Mouse (Mus musculus): ENCODE measurements at regions not wholly inside any gene's neighbourhood (a gene's known extent, or its start where the extent isn't known, plus 50 kb on each side); places are given as distances from the start of the nearest gene placed in this dataset.

DNA sequence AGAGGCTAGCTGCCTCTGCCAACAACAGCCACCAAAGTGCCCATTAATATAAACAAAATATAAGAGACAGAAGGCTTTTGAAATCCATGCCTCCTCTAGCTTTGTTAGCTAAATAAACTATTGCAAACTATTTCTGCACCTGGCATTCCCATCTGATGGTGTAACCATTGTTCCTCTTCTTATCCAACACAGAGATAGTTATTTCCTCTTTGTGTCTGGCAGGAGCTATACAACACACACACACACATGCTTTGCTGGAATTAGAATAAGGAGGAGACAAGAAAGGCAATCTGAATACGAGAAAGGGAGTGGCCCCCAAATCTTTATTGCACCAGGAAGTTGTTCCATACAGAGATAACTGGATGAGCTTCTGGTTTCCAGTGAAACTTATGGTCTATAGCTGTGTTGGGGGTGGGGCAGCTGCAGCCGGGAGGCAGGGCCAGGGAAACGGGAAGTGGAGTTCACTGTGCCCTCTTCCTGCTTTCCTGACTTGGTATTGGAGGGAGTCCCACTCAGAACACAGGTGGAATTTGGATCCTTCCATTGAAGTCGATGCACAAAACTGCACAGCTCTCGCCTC, 64.0 kb upstream of the Zdhhc17 start:
- no peak for DNase-seq

DNA sequence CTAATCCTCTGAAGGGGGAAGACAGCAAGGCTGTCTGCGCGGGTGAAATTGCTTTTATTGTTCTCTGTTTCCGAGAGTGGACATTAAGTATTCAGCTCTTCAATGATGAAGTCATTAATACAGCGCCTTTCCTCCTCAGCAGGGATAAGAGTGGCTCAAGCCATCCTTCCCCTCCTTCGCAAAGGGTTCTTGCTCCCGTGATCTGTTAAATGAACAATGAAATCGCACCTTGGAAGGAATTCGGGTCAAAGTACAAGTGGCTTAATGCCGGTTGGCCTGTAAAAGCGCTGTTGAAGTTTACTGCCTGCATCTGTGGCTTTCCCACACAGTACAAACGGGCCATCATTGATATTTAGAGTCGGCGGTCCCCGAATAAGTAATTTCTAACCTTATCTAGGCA, 63.3 kb upstream of the Zdhhc17 start:
- DNase-seq: no peak

DNA sequence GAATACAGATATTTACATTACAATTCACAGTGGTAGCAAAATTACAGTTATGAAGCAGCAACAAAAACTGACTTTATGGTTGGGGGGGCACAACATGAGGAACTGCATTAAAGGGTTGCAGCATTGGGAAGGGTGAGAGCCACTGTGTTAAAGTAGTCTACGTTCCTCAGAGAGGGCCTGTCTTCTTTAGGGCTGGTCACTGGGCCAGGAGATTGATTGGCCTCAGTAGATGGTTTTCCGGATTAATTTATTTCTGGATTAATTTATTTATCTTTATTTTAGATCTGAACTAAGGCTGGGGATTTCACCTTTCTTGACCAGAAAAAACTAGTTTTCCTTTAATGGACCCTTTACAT, 62.6 kb upstream of the Zdhhc17 start:
- no peak for DNase-seq

DNA sequence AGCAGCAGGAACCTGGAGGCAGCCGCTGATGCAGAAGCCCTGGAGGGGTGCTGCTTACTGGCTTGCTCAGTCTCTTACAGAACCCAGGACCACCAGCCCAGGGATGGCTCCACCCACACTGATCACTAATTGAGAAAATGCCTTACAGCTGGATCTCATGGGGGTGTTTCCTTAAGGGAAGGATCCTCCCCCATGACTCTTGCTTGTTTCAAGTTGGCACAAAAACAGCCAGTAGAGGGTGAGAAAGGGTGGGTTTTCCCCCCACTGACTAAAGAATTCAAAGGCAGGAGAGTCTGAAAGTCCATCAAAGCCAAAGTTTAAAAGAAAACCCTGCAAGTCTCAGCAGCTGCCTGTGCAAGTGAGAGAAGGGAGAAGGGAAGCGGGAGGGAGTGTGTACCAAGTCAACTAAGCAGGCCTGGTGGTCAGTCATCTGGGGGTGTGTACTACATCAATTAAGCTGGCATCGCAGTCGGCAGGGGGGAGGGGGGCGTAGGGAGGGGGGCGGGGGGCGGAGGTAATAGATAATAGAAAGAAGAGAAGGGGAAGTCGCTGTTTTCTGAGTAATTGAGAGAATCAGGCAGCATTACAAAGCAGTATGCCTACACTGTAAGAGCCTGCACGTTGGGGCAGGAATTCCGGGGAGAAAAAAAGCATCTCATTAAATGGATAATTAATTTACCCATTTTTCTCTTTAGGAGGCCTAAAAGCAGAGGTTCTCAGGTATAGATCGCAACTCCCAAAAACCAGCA, 62.0 kb upstream of the Zdhhc17 start:
- no peak for DNase-seq

DNA sequence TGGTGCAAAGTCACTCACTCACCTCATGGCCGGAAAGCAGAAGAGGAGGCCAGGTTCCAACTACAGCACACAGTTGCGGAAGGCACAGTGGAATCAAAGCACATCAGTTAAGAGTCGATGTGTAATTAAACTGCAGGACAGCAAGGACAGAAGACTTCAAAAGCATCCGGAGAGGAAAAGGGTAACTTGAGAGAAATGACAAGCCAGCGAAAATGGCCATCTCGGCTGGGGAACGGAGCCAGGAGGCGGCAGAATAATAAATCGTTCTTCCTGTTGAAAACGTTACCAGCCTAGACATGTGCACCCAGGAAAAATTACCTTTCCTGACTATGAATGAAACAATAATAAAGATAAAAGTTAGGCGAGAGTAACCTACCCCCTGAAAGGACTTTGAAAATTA, 56.2 kb upstream of the Zdhhc17 start:
- no peak for DNase-seq

DNA sequence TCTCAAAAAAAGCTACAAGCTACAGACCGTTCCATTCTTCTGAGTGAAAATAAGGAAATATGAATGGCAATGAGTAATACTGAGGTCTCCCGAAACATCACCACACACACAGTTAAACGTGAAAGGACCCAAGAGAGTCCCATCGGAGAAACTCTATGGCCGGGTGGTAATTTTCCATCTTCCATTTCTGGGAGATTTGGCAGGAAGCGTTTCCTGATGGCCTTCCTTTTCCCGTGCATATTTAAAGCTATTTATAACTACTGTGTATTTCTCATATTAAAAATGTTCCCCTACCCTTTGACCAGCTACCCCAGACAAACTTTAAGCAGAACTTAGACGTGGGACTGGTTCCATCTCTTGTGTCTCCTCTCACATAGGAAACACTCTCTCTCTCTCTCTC, 50.7 kb upstream of the Zdhhc17 start:
- DNase-seq: no peak
